Comparison of ENCODE assay signal across 8 mouse cellular contexts in the genomic region with DNA sequence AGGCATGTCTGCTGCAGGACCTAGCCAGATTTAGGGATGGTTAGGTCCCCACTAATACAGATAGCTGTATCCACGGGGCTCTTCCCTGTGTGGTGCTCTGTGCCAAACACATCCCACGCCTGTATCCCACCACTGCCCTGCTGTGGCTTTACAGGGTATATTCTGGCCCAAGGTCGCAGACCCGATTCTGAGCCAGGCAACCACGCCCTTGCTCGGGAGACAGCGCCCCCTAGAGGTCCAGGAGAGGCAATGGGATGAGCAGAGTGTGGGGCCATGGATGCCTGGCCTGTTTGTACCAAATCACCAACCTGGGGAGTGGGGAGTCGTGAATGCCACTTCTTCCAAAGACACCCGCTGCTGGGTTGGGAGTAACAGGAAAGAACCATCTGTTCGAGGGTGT.
DNase-seq lines count a peak whose midpoint lies in the region; ATAC-seq and TF ChIP-seq lines count a peak whose summit lies in the region.

No protein-coding gene starts in this region.

- peaks cover 18% of the 10 kb centered on the region for H3K27me3 ChIP-seq in G1E (ENCODE audit: insufficient read depth, low read length)

- no peaks in the 10 kb centered on the region for H3K4me1 ChIP-seq in G1E (ENCODE audit: insufficient read depth, low read depth, low read length)

- H3K9me3 ChIP-seq in G1E (replicated peaks), result no peaks in the 10 kb centered on the region

- H3K4me3 ChIP-seq in G1E (ENCODE audit: low read depth, low read length), result no peak overlapping the region

- 0 out of 2 replicates have a peak, but pooled peaks have one; percentile 38 for TF ChIP-seq CTCF in G1E (IDR thresholded peaks at IDR 0.05; ENCODE audit: low read depth, low read length)

- peak; percentile 57 for DNase-seq in layer of hippocampus, adult 11-12 months (ENCODE audit: low spot score)
- no peak for DNase-seq in layer of hippocampus, adult 9-10 months (ENCODE audit: low spot score)
- no peak for DNase-seq in G1E (ENCODE audit: low spot score)
- peak; percentile 64 for DNase-seq in cerebellum, adult 11 months
- peak; percentile 60 for DNase-seq in gastrocnemius, postnatal 10 days
- DNase-seq in left cerebral cortex, postnatal 4 days, result peak; percentile 52
- peak; percentile 33 for DNase-seq in urinary bladder, postnatal 25 days (ENCODE audit: low spot score)

- no peak for ATAC-seq in G1E (ENCODE audit: extremely low read depth, insufficient number of reproducible peaks, low FRiP score, poor library complexity, severe bottlenecking)
- 0 out of 2 replicates have a peak, but pooled peaks have one; percentile 22 for ATAC-seq in monocyte, adult 5-6 weeks (replicated peaks; ENCODE audit: insufficient number of reproducible peaks, low FRiP score, low TSS enrichment, poor library complexity, severe bottlenecking)

- intact Hi-C loops in left cerebral cortex, postnatal 4 days (cut with DNase I), result no loop called here

- peaks cover 23% of the 10 kb centered on the region for H3K36me3 ChIP-seq in G1E (replicated peaks)

Comparison
In these comparisons a context has a peak if more than half of its experiments do, and no peak if none do; other contexts are left out.
1. DNase-seq: peak in layer of hippocampus, adult 11-12 months (single experiment), cerebellum, adult 11 months (single experiment), gastrocnemius, postnatal 10 days (single experiment), left cerebral cortex, postnatal 4 days (single experiment) and urinary bladder, postnatal 25 days (single experiment); none in layer of hippocampus, adult 9-10 months (single experiment) and G1E (single experiment).